Mouse (Mus musculus): ENCODE measurements around the gene Ppp2r5d. TPM values are rescaled to one million over a fixed set of nuclear protein-coding genes. Genes with fewer than 3 reads are reported as not detected.

Ppp2r5d gene
- polyA plus RNA-seq, 3 experiments from 2014 or later, result 23.2 to 25.5 (median 23.5) TPM

- ATAC-seq, result no peak
Observed at GRCm38 (mm10) chr17:46679843-46680759, 24.8 kb downstream of the Ppp2r5d start.

- no peak for ATAC-seq
Observed at GRCm38 (mm10) chr17:46678911-46679310, 26.0 kb downstream of the Ppp2r5d start.

- ATAC-seq, result no peak
Observed at GRCm38 (mm10) chr17:46678416-46678815, 26.5 kb downstream of the Ppp2r5d start, which contains the start of gene Mea1. Gene Mea1, plus strand, starts transcription at chr17:46678793.

GRCm38 (mm10) chr17:46674530-46675283 lies 30.2 kb downstream of the Ppp2r5d start:
- peak; percentile 18 for ATAC-seq

DNA sequence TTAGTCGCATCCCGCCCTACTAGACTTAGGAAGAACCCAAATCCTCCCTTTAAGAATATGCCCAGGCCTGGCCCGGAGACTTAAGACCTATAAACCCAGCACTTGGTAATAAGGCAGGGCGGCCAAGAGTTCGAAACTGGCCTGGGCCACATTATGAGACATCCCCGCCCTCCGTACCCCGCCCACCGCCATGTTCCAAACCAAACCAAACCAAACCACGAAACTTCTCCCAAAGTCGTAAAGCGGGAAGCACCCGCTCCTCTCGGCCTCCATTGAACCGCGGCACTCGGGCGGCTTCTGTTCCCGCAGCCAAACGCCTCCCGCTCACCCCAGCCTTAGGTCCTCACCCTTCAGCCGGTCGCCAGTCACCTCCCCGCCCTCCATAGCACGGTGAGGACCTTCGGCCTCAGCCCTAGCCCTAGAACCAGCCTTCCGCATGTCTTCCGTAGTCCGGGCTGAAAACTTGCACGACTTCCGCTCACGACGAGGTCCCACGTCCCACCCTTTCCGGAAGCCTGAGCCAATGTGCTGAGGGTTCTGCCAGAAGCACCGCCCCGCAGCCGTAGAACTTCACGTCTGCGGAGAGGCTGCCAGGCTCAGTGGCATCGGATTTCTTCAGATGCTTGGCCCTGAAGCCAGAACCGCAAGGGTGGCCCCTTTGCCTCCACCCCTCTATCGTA lies 30.9 kb downstream of the Ppp2r5d start, which contains the start of gene Rrp36:
Gene Rrp36 (minus strand): TSS at position 503 of the 680 bp plus-strand sequence.
- peak; percentile 100 for ATAC-seq

GRCm38 (mm10) chr17:46669911-46670310 lies 35.0 kb downstream of the Ppp2r5d start:
- ATAC-seq, result no peak

GRCm38 (mm10) chr17:46667712-46668111 lies 37.2 kb downstream of the Ppp2r5d start:
- ATAC-seq, result no peak

GRCm38 (mm10) chr17:46662730-46663129 lies 42.2 kb downstream of the Ppp2r5d start:
- no peak for ATAC-seq

DNA sequence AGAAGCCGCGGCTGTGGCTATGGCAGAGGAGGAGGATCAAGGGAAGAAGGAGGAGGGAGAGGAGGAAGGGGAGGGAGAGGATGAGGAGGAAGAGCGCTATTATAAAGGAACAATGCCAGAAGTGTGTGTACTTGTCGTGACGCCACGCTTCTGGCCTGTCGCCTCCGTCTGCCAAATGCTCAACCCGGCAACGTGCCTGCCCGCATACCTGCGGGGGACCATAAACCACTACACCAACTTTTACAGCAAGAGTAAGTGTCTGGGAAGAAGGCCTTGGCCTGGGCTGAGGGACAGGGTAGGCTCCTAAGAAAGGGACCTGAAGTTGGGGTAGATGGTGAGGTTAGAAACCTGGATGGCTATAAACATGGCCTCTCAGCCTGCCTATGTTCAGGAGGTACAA lies 42.9 kb downstream of the Ppp2r5d start:
- ATAC-seq, result no peak

GRCm38 (mm10) chr17:46661351-46661750 lies 43.6 kb downstream of the Ppp2r5d start:
- no peak for ATAC-seq

DNA sequence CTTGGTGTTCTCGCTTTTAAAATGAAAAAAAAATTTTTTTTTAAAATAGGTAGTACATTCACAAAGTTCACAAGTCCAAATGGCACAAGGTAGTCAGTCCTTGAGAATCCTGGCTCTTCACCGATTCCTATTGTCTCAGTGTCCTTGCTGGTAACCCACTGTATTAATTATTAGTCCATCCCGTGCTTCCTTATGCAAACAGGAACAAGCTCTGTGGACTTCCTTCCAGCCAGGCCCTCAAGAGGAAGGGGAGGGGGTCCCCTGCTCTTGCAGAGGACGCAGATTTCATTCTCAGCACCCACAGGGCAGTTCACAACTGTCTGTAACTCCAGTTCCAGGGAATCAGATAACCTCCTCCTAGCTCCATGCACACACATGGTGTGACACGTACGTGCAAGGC lies 48.9 kb downstream of the Ppp2r5d start:
- ATAC-seq, result no peak

- ATAC-seq, result no peak
Observed at GRCm38 (mm10) chr17:46651755-46652547, 53.0 kb downstream of the Ppp2r5d start.

GRCm38 (mm10) chr17:46651292-46651691 lies 53.6 kb downstream of the Ppp2r5d start:
- ATAC-seq, result no peak

DNA sequence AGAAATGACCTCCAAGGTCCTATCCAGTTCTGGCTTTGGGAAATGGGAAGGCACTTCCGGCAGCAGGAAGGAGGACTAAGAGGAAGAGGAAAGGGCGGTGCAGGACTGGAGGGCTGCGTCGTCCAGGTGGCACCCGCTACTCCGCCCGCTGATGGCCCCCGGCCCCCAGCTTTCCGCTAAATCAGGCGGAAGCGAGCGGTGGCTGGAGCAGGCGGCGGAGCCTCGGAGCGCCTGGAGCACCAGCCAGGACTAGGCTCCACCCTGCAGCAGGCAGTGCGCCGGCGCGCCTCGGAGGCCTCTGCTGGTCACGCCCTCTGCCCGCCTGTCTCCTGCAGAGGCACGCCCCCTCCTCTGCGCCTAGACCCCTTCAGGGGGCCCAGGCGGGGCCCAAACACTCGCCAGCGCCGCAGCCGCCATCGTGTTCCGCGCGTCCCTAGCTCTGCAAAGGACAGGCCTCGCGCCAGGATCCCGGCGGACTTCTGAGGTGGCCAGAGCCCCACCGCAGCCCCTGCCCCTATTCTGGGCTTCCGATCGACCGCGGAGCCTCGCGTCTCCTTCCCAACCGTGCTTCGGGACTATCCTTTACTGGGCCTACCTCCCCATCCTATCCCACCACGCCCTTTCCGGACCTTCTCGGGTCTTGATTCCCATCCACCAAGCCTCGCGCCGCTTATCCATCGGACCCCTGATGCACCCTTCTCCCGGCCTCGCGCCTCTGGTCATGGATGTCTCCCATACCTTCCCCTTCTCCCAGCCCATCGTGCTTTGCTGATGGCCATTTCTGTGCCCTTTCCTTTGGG lies 54.5 kb downstream of the Ppp2r5d start, which contains the start of gene Cul7:
Gene Cul7 (plus strand): TSS at position 106 of the 800 bp plus-strand sequence.
- peak; percentile 70 for ATAC-seq

GRCm38 (mm10) chr17:46649811-46650210 lies 55.1 kb downstream of the Ppp2r5d start:
- ATAC-seq, result no peak

GRCm38 (mm10) chr17:46648436-46648835 lies 56.5 kb downstream of the Ppp2r5d start:
- ATAC-seq, result no peak

GRCm38 (mm10) chr17:46647279-46647678 lies 57.6 kb downstream of the Ppp2r5d start:
- ATAC-seq, result no peak

GRCm38 (mm10) chr17:46646322-46646662 lies 58.6 kb downstream of the Ppp2r5d start:
- peak; percentile 12 for ATAC-seq

DNA sequence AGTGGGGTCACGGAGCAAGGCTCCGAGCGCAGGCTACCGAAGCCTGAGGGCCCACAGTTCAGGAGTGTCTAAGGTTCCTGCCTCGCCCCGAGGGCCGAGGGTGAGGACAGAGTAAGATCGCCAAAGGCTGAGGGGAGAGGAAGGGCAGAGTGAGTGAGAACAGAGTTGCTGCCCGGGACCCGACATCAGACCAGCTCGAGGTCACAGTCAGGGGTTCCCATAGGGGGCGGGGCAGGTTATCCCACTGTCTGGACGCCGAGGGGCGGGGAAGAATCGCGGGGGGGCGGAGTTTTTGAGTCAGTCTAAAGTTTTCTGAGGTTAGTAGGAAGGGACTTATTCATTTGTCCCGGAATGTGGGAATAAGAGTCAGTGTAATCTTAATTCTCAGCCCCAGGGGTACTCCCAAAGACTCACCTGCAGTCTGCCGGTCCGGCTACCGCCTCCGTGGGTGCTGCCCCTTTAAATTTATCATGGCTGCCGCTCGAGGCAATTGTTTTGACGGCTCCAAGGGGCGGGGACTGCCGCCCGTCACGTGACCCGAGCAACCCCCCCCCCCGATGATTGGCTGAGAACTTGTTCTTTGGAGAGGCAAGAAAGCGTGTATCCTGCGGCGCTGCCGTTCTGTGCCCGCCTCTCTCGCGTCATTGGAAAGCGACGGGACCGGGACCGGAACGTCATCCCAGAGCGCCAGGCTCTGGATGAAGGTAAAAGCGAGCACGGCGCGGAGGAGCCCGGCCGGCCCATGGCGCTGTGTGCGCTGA lies 59.2 kb downstream of the Ppp2r5d start, which contains the start of the genes Klc4 and Mrpl2:
Gene Klc4 (minus strand): TSS at position 462 of the 761 bp plus-strand sequence.
Gene Mrpl2 (plus strand): TSS at position 669 of the 761 bp plus-strand sequence.
- peak; percentile 80 for ATAC-seq

DNA sequence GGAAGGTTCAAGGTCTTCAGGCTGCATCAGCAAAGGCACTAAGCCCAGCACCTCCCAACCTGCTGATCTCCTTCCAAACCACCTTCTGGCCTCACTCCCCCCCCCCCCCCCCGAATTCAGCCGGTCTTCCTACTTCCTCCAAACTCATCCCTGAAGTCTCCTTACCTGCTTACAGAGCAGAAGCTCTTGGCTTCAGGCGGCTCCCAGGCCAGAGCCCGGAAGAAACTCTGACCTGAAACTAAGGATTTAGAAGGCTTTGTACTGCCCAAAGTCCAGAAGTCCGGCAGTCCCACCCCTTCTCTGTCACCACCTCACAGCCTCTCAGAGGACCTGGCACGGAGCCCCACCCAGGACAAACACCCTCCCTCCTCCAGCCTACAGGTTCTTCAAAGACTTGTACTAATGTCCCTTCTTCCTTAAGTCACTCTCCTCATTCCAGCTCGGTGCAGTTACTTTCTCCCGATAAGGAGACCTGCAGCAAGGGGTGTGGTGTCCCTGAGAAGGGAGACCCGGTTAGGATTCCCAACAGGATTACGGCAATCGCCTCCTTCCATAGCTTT lies 59.9 kb downstream of the Ppp2r5d start:
- no peak for ATAC-seq

Data from inflammation-experienced regulatory T-cells, adult 6 months (primary cell).